Mouse (Mus musculus) MEL (cell line): Measurements from ENCODE around the gene Maip1.

ENCODE experiments used
- CHD2 ChIP-seq: IDR thresholded peaks from 2 replicates; pipeline ENCODE4 v1.6.1; 2011; ENCODE audit warnings: low read length, improper control_type of control experiment
- CTCF ChIP-seq, 3 experiments: IDR thresholded peaks in 2 of 3; conservative IDR thresholded peaks in 1 of 3; 2 replicates each; pipeline ENCODE4 v1.5.1; 2011 to 2012; ENCODE audit warnings: low read length in 3 of 3, low read depth in 2 of 3, mild to moderate bottlenecking in 2 of 3, improper control_type of control experiment in 1 of 3, inconsistent platforms in 1 of 3, mixed read lengths in 1 of 3, moderate library complexity in 1 of 3; ENCODE audit not compliant: control insufficient read depth in 1 of 3, insufficient read depth in 1 of 3, poor library complexity in 1 of 3, severe bottlenecking in 1 of 3
- E2F4 ChIP-seq: IDR thresholded peaks from 2 replicates; pipeline ENCODE4 v1.6.1; 2011; ENCODE audit warnings: low read depth, low read length, improper control_type of control experiment, borderline replicate concordance
- EP300 ChIP-seq, 2 experiments: IDR thresholded peaks; 2 replicates each; pipeline ENCODE4 v1.6.1; 2011; ENCODE audit warnings: improper control_type of control experiment in 2 of 2, low read length in 2 of 2, low read depth in 1 of 2, mild to moderate bottlenecking in 1 of 2
- GABPA ChIP-seq: IDR thresholded peaks from 2 replicates; pipeline ENCODE4 v1.6.1; 2012; ENCODE audit warnings: low read depth, mild to moderate bottlenecking, inconsistent platforms, low read length, improper control_type of control experiment, moderate library complexity
- MAFK ChIP-seq: IDR thresholded peaks from 2 replicates; pipeline ENCODE4 v1.6.1; 2011; ENCODE audit warnings: low read depth, mild to moderate bottlenecking, low read length, improper control_type of control experiment, borderline replicate concordance
- POLR2A ChIP-seq, 2 experiments: IDR thresholded peaks; 2 replicates each; pipeline ENCODE4 v1.6.1; 2011 to 2012; ENCODE audit warnings: low read length in 2 of 2, mild to moderate bottlenecking in 2 of 2, control low read depth in 1 of 2, improper control_type of control experiment in 1 of 2, low read depth in 1 of 2, moderate library complexity in 1 of 2; ENCODE audit not compliant: control insufficient read depth in 1 of 2, insufficient read depth in 1 of 2, poor library complexity in 1 of 2
- TCF12 ChIP-seq: IDR thresholded peaks from 2 replicates; pipeline ENCODE4 v1.6.1; 2014; ENCODE audit warnings: low read depth, mild to moderate bottlenecking, inconsistent platforms, low read length, improper control_type of control experiment, moderate library complexity

DNA sequence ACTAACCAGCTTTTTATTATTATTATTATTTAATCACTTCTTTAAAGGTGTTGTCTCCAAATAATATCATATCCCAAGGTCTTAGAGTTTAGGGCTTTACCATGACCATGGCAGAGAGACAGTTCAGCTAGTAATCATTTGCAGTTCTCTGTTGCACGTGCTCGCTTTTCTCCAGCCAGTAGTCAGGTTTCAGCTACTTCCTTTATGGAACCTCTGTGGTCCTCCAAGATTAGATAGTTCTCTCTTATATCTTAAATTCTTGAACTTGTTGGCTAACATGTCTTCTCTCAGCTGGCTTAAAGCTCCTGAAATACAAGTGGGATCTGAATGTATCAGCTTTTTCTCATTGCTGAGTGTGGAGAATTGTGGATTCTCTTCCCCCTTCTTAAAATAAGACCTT, 2.9 kb downstream of the Maip1 start:
- TF ChIP-seq CTCF (IDR thresholded peaks at IDR 0.05 in 2 of 3, conservative IDR thresholded peaks at IDR 0.05 in 1 of 3; ENCODE audit: control insufficient read depth in 1 of 3, insufficient read depth in 1 of 3, low read depth in 2 of 3, low read length in 3 of 3, poor library complexity in 1 of 3, severe bottlenecking in 1 of 3) (no peak), EP300 (IDR thresholded peaks at IDR 0.05; ENCODE audit: low read depth in 1 of 2, low read length in 2 of 2) (peak in 1 of 2 experiments; percentile 59; a peak in 1 of 4 replicates), POLR2A (IDR thresholded peaks at IDR 0.05; ENCODE audit: control insufficient read depth in 1 of 2, insufficient read depth in 1 of 2, low read depth in 1 of 2, low read length in 2 of 2, poor library complexity in 1 of 2) (no peak), GABPA (no peak), CHD2 (no peak), TCF12 (peak; percentile 28; the same call in 1 of the 2 replicates), MAFK (no peak), E2F4 (no peak)
